Mouse (Mus musculus) hindbrain, embryonic 15.5 days (tissue): Measurements from ENCODE around the gene Sorcs2. TPM values are rescaled to one million over a fixed set of nuclear protein-coding genes. Genes with fewer than 3 reads are reported as not detected.

Experiments used
- ATAC-seq: fragments of 200-750 bp; cut with Nextera tagmentation; 2 replicates; pipeline ENCODE4 v1.8.0; 2017; ENCODE audit warnings: low read depth, moderate number of reproducible peaks, moderate TSS enrichment; ENCODE audit not compliant: low FRiP score
- H3K27ac ChIP-seq: fragments of 300-500 bp; sonication (generic); replicated peaks from 2 replicates; pipeline ENCODE4 v1.5.1; 2015; ENCODE audit warnings: mild to moderate bottlenecking, inconsistent platforms
- H3K27me3 ChIP-seq: fragments of 300-500 bp; sonication (generic); 2 replicates; pipeline ENCODE4 v1.6.1; 2015; ENCODE audit warnings: control low read depth, inconsistent platforms
- H3K36me3 ChIP-seq: fragments of 300-500 bp; sonication (generic); 2 replicates; pipeline ENCODE4 v1.6.1; 2015; ENCODE audit warnings: control low read depth, inconsistent platforms
- H3K4me1 ChIP-seq: fragments of 300-500 bp; sonication (generic); replicated peaks from 2 replicates; pipeline ENCODE4 v1.6.1; 2015; ENCODE audit warnings: control low read depth, inconsistent platforms
- H3K4me2 ChIP-seq: fragments of 300-500 bp; sonication (generic); 2 replicates; pipeline ENCODE4 v1.6.1; 2015; ENCODE audit warnings: moderate library complexity, mild to moderate bottlenecking, inconsistent platforms
- H3K4me3 ChIP-seq: fragments of 300-500 bp; sonication (generic); 2 replicates; pipeline ENCODE4 v1.5.1; 2015; ENCODE audit warnings: mild to moderate bottlenecking, inconsistent platforms
- H3K9ac ChIP-seq: fragments of 300-500 bp; sonication (generic); 2 replicates; pipeline ENCODE4 v1.6.1; 2015; ENCODE audit warnings: inconsistent platforms
- H3K9me3 ChIP-seq: fragments of 300-500 bp; sonication (generic); 2 replicates; pipeline ENCODE4 v1.6.1; 2016; ENCODE audit warnings: control low read depth, inconsistent platforms
- WGBS: fragments of 180-500 bp; shearing (Covaris S2); methylation state at CpG from one replicate; pipeline ENCODE4 v1.1.7; 2015; 5-methylcytosine and 5-hydroxymethylcytosine counted together
- polyA plus RNA-seq: library from polyadenylated mRNA; unstranded; fragments of >200 nt; fragmentation: Nextera tagmentation; extraction: Ambion mirVana; gene quantifications from 2 replicates; pipeline ENCODE4 v1.2.1, GENCODE M21; 2015

Sorcs2 gene
- polyA plus RNA-seq, 1 experiment from 2014 or later = 15.4 TPM

GRCm38 (mm10) chr5:36146589-36146988 lies 251.3 kb downstream of the Sorcs2 start:
- 89% methylated on average over 2 of the region's 2 CpGs for WGBS
- H3K9me3 ChIP-seq = no peaks in the 10 kb centered on the region
- ATAC-seq = no peak
- H3K27me3 ChIP-seq = no peaks in the 10 kb centered on the region
- H3K27ac ChIP-seq = no peak overlapping the region
- H3K4me2 ChIP-seq = no peak overlapping the region
- peaks cover 12% of the 10 kb centered on the region for H3K4me1 ChIP-seq
- no peaks in the 10 kb centered on the region for H3K36me3 ChIP-seq
- H3K4me3 ChIP-seq = no peak overlapping the region
- no peak overlapping the region for H3K9ac ChIP-seq

DNA sequence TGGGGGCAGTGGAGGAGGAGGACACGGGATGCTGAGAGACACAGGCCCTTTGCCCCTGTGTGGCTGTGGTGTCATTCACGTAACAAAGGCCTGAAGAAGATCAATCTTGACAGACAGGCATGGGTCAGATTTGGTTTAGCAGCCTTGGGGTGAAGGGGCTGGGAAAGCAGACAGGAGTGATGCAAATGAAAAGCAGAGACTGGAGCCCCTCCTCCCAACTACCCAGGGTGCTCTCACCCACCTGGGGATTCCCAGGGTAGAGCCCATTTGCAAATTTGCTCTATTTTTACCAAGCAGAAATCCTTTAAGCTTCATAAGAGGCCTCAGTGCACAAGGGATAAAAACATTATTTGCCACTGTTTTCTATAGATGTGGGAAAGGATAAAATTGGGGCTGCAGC lies 253.4 kb downstream of the Sorcs2 start:
- 29% methylated on average over 2 of the region's 2 CpGs for WGBS
- Histone ChIP-seq H3K36me3 (no peaks in the 10 kb centered on the region), H3K4me1 (peaks cover 12% of the 10 kb centered on the region), H3K4me3 (no peak overlapping the region), H3K27me3 (no peaks in the 10 kb centered on the region), H3K9me3 (no peaks in the 10 kb centered on the region), H3K9ac (no peak overlapping the region), H3K27ac (no peak overlapping the region), H3K4me2 (no peak overlapping the region)
- ATAC-seq = no peak

DNA sequence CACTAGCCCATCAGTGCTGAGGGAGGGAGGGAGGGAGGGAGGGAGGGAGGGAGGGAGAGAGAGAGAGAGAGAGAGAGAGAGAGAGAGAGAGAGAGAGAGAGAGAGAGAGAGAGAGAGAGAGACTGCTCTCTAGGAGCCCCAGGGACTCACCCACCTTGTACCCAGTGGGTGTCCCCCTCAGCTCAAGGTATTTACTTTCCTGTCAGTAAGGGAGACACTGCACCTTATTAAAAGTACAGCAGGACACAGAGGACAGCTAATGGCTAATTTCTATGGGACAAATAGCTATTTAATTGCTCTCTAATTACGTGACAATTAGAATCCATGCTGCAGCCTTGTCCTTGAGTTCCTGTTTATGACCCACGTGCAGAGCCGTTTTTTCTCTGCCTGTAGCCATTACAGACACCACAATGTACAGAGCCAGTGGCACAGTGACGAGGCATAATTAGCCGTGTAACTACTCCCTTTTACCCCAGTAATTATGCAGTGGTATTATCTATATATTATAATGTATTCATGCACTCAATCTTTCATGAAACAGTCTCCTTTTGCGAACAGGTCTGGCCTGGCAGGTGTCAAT lies 256.2 kb downstream of the Sorcs2 start:
- no peak overlapping the region for H3K4me3 ChIP-seq
- no peak overlapping the region for H3K9ac ChIP-seq
- peaks cover 12% of the 10 kb centered on the region for H3K4me1 ChIP-seq
- H3K27ac ChIP-seq = no peak overlapping the region
- H3K9me3 ChIP-seq = no peaks in the 10 kb centered on the region
- no peak overlapping the region for H3K4me2 ChIP-seq
- no peaks in the 10 kb centered on the region for H3K27me3 ChIP-seq
- 40% methylated on average over 6 of the region's 6 CpGs for WGBS
- no peaks in the 10 kb centered on the region for H3K36me3 ChIP-seq
- no peak for ATAC-seq

GRCm38 (mm10) chr5:36141112-36141511 lies 256.8 kb downstream of the Sorcs2 start:
- no peak for ATAC-seq
- WGBS = 91% methylated on average over 4 of the region's 4 CpGs
- H3K9ac ChIP-seq = no peak overlapping the region
- no peak overlapping the region for H3K4me3 ChIP-seq
- H3K9me3 ChIP-seq = no peaks in the 10 kb centered on the region
- H3K4me2 ChIP-seq = no peak overlapping the region
- H3K27ac ChIP-seq = no peak overlapping the region
- no peaks in the 10 kb centered on the region for H3K27me3 ChIP-seq
- H3K36me3 ChIP-seq = no peaks in the 10 kb centered on the region
- H3K4me1 ChIP-seq = peaks cover 12% of the 10 kb centered on the region

DNA sequence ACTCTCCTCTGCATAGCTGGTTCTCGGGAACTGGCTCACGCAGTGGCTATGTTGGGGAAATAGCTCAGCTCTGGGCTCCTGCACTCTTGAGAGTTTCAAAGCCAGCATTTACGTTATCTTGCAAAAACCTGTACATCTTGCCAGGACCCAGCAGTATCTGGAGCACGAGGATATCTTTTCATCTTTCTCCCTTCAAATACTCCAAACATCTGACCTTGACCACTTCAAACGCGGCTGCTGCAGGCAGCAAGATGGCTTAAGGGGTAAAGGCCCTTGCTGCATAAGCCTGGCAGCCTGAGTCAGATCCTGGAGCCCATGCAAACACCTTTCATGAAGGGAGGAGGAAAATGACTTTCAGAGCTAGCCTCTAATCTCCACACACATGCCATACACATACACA lies 258.2 kb downstream of the Sorcs2 start:
- H3K9ac ChIP-seq = no peak overlapping the region
- H3K4me2 ChIP-seq = no peak overlapping the region
- 79% methylated on average over 6 of the region's 6 CpGs for WGBS
- no peak overlapping the region for H3K27ac ChIP-seq
- H3K4me1 ChIP-seq = peaks cover 10% of the 10 kb centered on the region
- no peaks in the 10 kb centered on the region for H3K36me3 ChIP-seq
- no peaks in the 10 kb centered on the region for H3K9me3 ChIP-seq
- no peaks in the 10 kb centered on the region for H3K27me3 ChIP-seq
- no peak for ATAC-seq
- no peak overlapping the region for H3K4me3 ChIP-seq

DNA sequence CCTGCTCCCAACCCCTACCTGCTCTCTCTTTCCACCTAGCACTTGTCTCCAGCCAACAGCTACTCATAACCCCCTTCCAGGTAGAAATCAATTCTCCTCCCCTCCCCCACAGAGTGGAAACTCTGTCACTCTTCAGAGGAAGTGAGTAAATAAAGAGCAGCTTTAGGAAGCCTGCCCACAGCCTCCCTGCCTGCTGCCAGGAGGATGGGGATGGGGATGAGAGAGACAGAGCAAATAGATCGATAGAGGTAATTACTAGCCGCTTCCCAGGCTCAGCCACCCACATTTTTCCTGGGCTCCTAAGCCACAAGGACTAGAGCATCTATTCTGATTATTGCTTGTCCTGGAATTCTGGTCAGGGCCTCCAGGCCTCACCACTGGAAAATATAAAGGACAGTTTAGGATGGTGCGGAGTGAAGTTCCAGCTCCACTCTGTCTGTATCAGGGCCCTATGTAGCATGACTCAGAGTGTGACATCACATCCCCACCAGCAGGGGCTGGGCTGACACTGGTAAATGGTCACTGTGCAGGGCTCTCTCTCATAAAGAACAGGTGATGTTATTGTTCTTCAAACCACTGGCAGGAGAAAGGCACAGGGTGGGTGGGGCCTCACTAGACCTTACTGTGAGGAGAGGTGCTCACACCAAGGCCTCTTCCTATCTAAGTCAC lies 261.9 kb downstream of the Sorcs2 start:
- H3K27me3 ChIP-seq = no peaks in the 10 kb centered on the region
- no peak overlapping the region for H3K9ac ChIP-seq
- no peak overlapping the region for H3K4me2 ChIP-seq
- no peaks in the 10 kb centered on the region for H3K9me3 ChIP-seq
- H3K4me3 ChIP-seq = no peak overlapping the region
- 80% methylated on average over 3 of the region's 3 CpGs for WGBS
- no peak overlapping the region for H3K27ac ChIP-seq
- peaks cover under 1% of the 10 kb centered on the region; the same call in 1 of the 2 replicates for H3K4me1 ChIP-seq
- H3K36me3 ChIP-seq = no peaks in the 10 kb centered on the region
- peak; percentile 57; the same call in 1 of the 2 replicates for ATAC-seq

GRCm38 (mm10) chr5:36134302-36134701 lies 263.6 kb downstream of the Sorcs2 start:
- Histone ChIP-seq H3K4me2 (no peak overlapping the region), H3K9ac (no peak overlapping the region), H3K9me3 (no peaks in the 10 kb centered on the region), H3K27ac (no peak overlapping the region), H3K27me3 (no peaks in the 10 kb centered on the region), H3K4me3 (no peak overlapping the region), H3K36me3 (no peaks in the 10 kb centered on the region), H3K4me1 (peaks cover 15% of the 10 kb centered on the region)
- 81% methylated on average over 6 of the region's 6 CpGs for WGBS
- no peak for ATAC-seq

DNA sequence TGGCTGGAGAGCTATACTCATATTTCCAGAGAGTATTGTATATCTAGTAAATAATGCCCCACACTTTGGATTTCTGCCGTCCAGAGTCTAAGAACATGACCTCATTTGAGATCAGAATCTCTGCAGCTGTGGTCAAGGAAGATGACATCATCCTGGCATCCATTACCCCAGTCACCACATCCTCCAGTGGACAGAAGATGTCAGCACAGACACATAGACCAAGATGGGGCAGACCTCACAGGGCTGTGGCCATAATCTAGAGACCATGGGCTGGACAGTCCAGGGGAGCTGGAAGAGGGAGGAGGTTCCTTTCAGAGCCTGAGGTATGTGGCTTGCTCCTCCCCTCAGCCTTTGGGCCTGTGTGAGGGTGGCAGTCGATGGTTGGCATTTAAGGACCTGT lies 264.0 kb downstream of the Sorcs2 start:
- 70% methylated on average over 2 of the region's 2 CpGs for whole genome bisulfite sequencing
- H3K4me2 ChIP-seq = no peak overlapping the region
- no peaks in the 10 kb centered on the region for H3K27me3 ChIP-seq
- H3K9me3 ChIP-seq = no peaks in the 10 kb centered on the region
- H3K36me3 ChIP-seq = no peaks in the 10 kb centered on the region
- peaks cover 19% of the 10 kb centered on the region for H3K4me1 ChIP-seq
- ATAC-seq = no peak
- no peak overlapping the region for H3K27ac ChIP-seq
- H3K9ac ChIP-seq = no peak overlapping the region
- no peak overlapping the region for H3K4me3 ChIP-seq

DNA sequence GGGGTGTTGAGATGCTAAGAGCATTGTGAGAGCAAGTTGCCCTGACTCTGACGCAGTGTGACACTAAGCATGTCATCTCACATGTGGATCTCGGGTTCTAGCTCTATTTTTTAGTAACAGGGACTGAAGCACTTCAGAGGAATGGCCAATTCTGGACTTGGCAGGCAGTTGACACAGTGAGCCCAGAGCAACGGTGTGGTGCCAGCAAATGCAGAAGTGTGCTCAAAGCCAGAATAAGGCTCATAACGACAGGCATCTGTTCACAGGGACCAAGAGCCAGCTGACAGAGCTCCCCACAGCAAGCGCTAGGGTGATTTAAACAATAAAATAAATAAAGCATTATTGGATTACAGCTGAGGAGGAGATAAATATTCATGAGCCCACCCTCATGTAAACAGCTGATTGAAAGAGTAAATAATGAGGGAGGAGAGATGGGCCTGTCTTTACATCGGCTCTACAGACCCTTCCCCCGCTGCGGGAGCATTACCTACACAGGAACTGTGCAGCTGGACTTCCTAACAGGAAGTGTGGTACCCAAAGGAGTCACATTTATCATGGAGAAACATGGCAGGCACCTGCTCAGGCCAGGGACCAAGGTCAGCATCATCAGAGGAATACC lies 267.4 kb downstream of the Sorcs2 start:
- ATAC-seq = peak; percentile 81
- Histone ChIP-seq H3K27me3 (no peaks in the 10 kb centered on the region), H3K36me3 (no peaks in the 10 kb centered on the region), H3K4me3 (no peak overlapping the region), H3K9ac (no peak overlapping the region), H3K9me3 (no peaks in the 10 kb centered on the region), H3K4me2 (no peak overlapping the region), H3K4me1 (peaks cover 23% of the 10 kb centered on the region), H3K27ac (peak overlapping the region; percentile 52)
- WGBS = 29% methylated on average over 8 of the region's 8 CpGs

GRCm38 (mm10) chr5:36129661-36130060 lies 268.3 kb downstream of the Sorcs2 start:
- Histone ChIP-seq H3K4me3 (no peak overlapping the region), H3K27me3 (no peaks in the 10 kb centered on the region), H3K9ac (no peak overlapping the region), H3K9me3 (no peaks in the 10 kb centered on the region), H3K36me3 (no peaks in the 10 kb centered on the region), H3K27ac (no peak overlapping the region), H3K4me2 (no peak overlapping the region), H3K4me1 (peaks cover 27% of the 10 kb centered on the region)
- ATAC-seq = no peak
- WGBS = 48% methylated on average over 2 of the region's 2 CpGs

- WGBS = 62% methylated on average over 3 of the region's 3 CpGs
- no peak for ATAC-seq
- H3K9ac ChIP-seq = no peak overlapping the region
Observed at GRCm38 (mm10) chr5:36128513-36128912, 269.4 kb downstream of the Sorcs2 start.

DNA sequence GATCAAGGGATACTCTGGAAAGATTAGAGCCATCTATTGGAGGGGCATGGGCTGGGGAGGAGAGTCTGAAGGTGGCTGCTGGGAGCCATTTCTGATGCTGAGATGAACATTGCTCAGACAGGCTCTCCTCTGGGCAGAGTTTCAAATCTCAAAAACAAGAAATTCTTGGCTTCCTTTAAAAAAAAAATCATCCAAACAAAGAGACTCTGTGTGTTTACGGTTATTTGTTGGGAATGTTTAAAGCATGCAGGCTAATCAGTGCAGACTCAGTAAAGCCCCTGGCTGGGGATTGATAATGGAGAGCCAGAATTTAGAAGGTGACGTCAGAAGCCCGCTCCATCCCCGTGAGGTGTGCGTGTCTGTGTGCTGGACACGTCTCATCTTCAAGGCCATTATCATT lies 272.9 kb downstream of the Sorcs2 start:
- Histone ChIP-seq H3K36me3 (no peaks in the 10 kb centered on the region), H3K9ac (no peak overlapping the region), H3K4me3 (no peak overlapping the region), H3K27me3 (no peaks in the 10 kb centered on the region), H3K9me3 (no peaks in the 10 kb centered on the region), H3K4me2 (no peak overlapping the region), H3K4me1 (peaks cover 31% of the 10 kb centered on the region; the same call in 1 of the 2 replicates), H3K27ac (no peak overlapping the region)
- WGBS = 64% methylated on average over 6 of the region's 6 CpGs
- ATAC-seq = no peak

More at GRCm38 (mm10) chr5:36128513-36128912, 269.4 kb downstream of the Sorcs2 start:
- Histone ChIP-seq H3K4me1 (peaks cover 29% of the 10 kb centered on the region), H3K36me3 (no peaks in the 10 kb centered on the region), H3K4me2 (no peak overlapping the region), H3K27me3 (no peaks in the 10 kb centered on the region), H3K4me3 (no peak overlapping the region), H3K9me3 (no peaks in the 10 kb centered on the region), H3K27ac (no peak overlapping the region)
